Mouse (Mus musculus) midbrain, embryonic 13.5 days (tissue): ENCODE data around the gene Gm11549. TPM values are rescaled to one million over a fixed set of nuclear protein-coding genes. Genes with fewer than 3 reads are reported as not detected.

ENCODE experiments used
- ATAC-seq: fragments of 200-750 bp; cut with Nextera tagmentation; 2 replicates; pipeline ENCODE4 v1.8.0; 2017; ENCODE audit warnings: mild to moderate bottlenecking, moderate TSS enrichment, moderate library complexity
- H3K27ac ChIP-seq: fragments of 300-500 bp; sonication (generic); 2 replicates; pipeline ENCODE4 v1.5.1; 2015; ENCODE audit warnings: inconsistent platforms, mild to moderate bottlenecking, moderate library complexity
- H3K27me3 ChIP-seq: fragments of 300-500 bp; sonication (generic); 2 replicates; pipeline ENCODE4 v1.6.1; 2015; ENCODE audit warnings: mild to moderate bottlenecking, inconsistent platforms
- H3K36me3 ChIP-seq: fragments of 300-500 bp; sonication (generic); 2 replicates; pipeline ENCODE4 v1.6.1; 2015; ENCODE audit warnings: mild to moderate bottlenecking, inconsistent platforms
- H3K4me1 ChIP-seq: fragments of 300-500 bp; sonication (generic); replicated peaks from 2 replicates; pipeline ENCODE4 v1.6.1; 2015; ENCODE audit warnings: inconsistent platforms
- H3K4me2 ChIP-seq: fragments of 300-500 bp; sonication (generic); replicated peaks from 2 replicates; pipeline ENCODE4 v1.6.1; 2015; ENCODE audit warnings: moderate library complexity, mild to moderate bottlenecking, inconsistent platforms
- H3K4me3 ChIP-seq: fragments of 300-500 bp; sonication (generic); replicated peaks from 2 replicates; pipeline ENCODE4 v1.5.1; 2015; ENCODE audit warnings: mild to moderate bottlenecking, inconsistent platforms
- H3K9ac ChIP-seq: fragments of 300-500 bp; sonication (generic); replicated peaks from 2 replicates; pipeline ENCODE4 v1.6.1; 2015; ENCODE audit warnings: mild to moderate bottlenecking, inconsistent platforms
- H3K9me3 ChIP-seq: fragments of 300-500 bp; sonication (generic); 2 replicates; pipeline ENCODE4 v1.6.1; 2016; ENCODE audit warnings: mild to moderate bottlenecking, inconsistent platforms
- WGBS: fragments of 180-500 bp; shearing (Covaris S2); methylation state at CpG from one replicate; pipeline ENCODE4 v1.1.7; 2015; 5-methylcytosine and 5-hydroxymethylcytosine counted together
- polyA plus RNA-seq: library from polyadenylated mRNA; unstranded; fragments of >200 nt; fragmentation: Nextera tagmentation; extraction: Ambion mirVana; gene quantifications from 2 replicates; pipeline ENCODE4 v1.2.1, GENCODE M21; 2015

Gm11549 gene
- polyA plus RNA-seq, 1 experiment from 2014 or later = 0.71 TPM

- Histone ChIP-seq H3K27me3 (peaks cover 5% of the 10 kb centered on the region; the same call in 1 of the 2 replicates), H3K4me2 (peak overlapping the region; percentile 97), H3K4me1 (peaks cover 16% of the 10 kb centered on the region), H3K9me3 (no peaks in the 10 kb centered on the region), H3K36me3 (no peaks in the 10 kb centered on the region), H3K4me3 (peak overlapping the region; percentile 66), H3K27ac (no peak overlapping the region), H3K9ac (0 out of 2 replicates have a peak overlapping the region, but pooled peaks have one; percentile 69)
- ATAC-seq = no peak
- WGBS = 39% methylated on average over 20 of the region's 20 CpGs
Observed at GRCm38 (mm10) chr3:36476261-36477155, 45.1 kb downstream of the Gm11549 start.

GRCm38 (mm10) chr3:36475532-36476087, 46.0 kb downstream of the Gm11549 start, which contains the start of the genes Anxa5 and 1810062G17Rik:
TSS of gene Anxa5 (minus strand) at chr3:36475894.
TSS of gene 1810062G17Rik (plus strand) at chr3:36475937.
- WGBS = under 1% methylated on average over 32 of the region's 32 CpGs
- H3K27ac ChIP-seq = no peak within 1 kb of the TSS

GRCm38 (mm10) chr3:36474938-36475483, 46.6 kb downstream of the Gm11549 start:
- Histone ChIP-seq H3K36me3 (no peaks in the 10 kb centered on the region), H3K27me3 (peaks cover 5% of the 10 kb centered on the region; the same call in 1 of the 2 replicates), H3K4me2 (peak overlapping the region; percentile 97), H3K4me3 (peak overlapping the region; percentile 66), H3K4me1 (peaks cover 16% of the 10 kb centered on the region), H3K9me3 (no peaks in the 10 kb centered on the region), H3K9ac (peak overlapping the region; percentile 69), H3K27ac (no peak overlapping the region)
- no peak for ATAC-seq
- 3% methylated on average over 24 of the region's 24 CpGs for WGBS

More at GRCm38 (mm10) chr3:36475532-36476087, 46.0 kb downstream of the Gm11549 start, which contains the start of the genes Anxa5 and 1810062G17Rik:
- peak within 1 kb of the TSS; percentile 66 for H3K4me3 ChIP-seq
- H3K27me3 ChIP-seq = peaks cover 5% of the 10 kb centered on the region; the same call in 1 of the 2 replicates
- no peaks in the 10 kb centered on the region for H3K36me3 ChIP-seq
- H3K4me1 ChIP-seq = peaks cover 16% of the 10 kb centered on the region
- H3K9me3 ChIP-seq = no peaks in the 10 kb centered on the region
- H3K9ac ChIP-seq = peak within 1 kb of the TSS; percentile 69
- peak; percentile 97 for ATAC-seq
- H3K4me2 ChIP-seq = peak within 1 kb of the TSS; percentile 97

GRCm38 (mm10) chr3:36474421-36474820, 47.2 kb downstream of the Gm11549 start:
- 75% methylated on average over 5 of the region's 5 CpGs for WGBS
- Histone ChIP-seq H3K27ac (no peak overlapping the region), H3K4me2 (peak overlapping the region; percentile 97; the same call in 1 of the 2 replicates), H3K9ac (no peak overlapping the region), H3K4me1 (peaks cover 16% of the 10 kb centered on the region), H3K4me3 (no peak overlapping the region), H3K27me3 (peaks cover 5% of the 10 kb centered on the region; the same call in 1 of the 2 replicates), H3K36me3 (no peaks in the 10 kb centered on the region), H3K9me3 (no peaks in the 10 kb centered on the region)
- ATAC-seq = no peak

- Histone ChIP-seq H3K9ac (no peak overlapping the region), H3K4me3 (no peak overlapping the region), H3K9me3 (no peaks in the 10 kb centered on the region), H3K36me3 (no peaks in the 10 kb centered on the region), H3K27ac (no peak overlapping the region), H3K4me1 (peaks cover 16% of the 10 kb centered on the region), H3K4me2 (no peak overlapping the region), H3K27me3 (peaks cover 5% of the 10 kb centered on the region; the same call in 1 of the 2 replicates)
- ATAC-seq = no peak
- WGBS = 95% methylated on average over 5 of the region's 5 CpGs
Observed at GRCm38 (mm10) chr3:36473222-36473621, 48.4 kb downstream of the Gm11549 start.

- Histone ChIP-seq H3K4me1 (peaks cover 16% of the 10 kb centered on the region), H3K36me3 (no peaks in the 10 kb centered on the region), H3K27ac (no peak overlapping the region), H3K9ac (no peak overlapping the region), H3K27me3 (no peaks in the 10 kb centered on the region; the same call in 1 of the 2 replicates), H3K4me2 (no peak overlapping the region), H3K4me3 (no peak overlapping the region), H3K9me3 (no peaks in the 10 kb centered on the region)
- no peak for ATAC-seq
- WGBS = 75% methylated on average over 4 of the region's 4 CpGs
Observed at GRCm38 (mm10) chr3:36471856-36472255, 49.8 kb downstream of the Gm11549 start.

- H3K4me3 ChIP-seq = no peak overlapping the region
- H3K9me3 ChIP-seq = no peaks in the 10 kb centered on the region
- no peak overlapping the region for H3K4me2 ChIP-seq
- H3K9ac ChIP-seq = no peak overlapping the region
- H3K4me1 ChIP-seq = no peaks in the 10 kb centered on the region
- ATAC-seq = no peak
- no peaks in the 10 kb centered on the region for H3K36me3 ChIP-seq
- H3K27ac ChIP-seq = no peak overlapping the region
- 67% methylated on average over 2 of the region's 2 CpGs for WGBS
- no peaks in the 10 kb centered on the region for H3K27me3 ChIP-seq
Observed at GRCm38 (mm10) chr3:36468871-36469270, 52.7 kb downstream of the Gm11549 start.

GRCm38 (mm10) chr3:36467632-36468031, 54.0 kb downstream of the Gm11549 start:
- Histone ChIP-seq H3K9me3 (no peaks in the 10 kb centered on the region), H3K27ac (no peak overlapping the region), H3K36me3 (no peaks in the 10 kb centered on the region), H3K9ac (no peak overlapping the region), H3K27me3 (no peaks in the 10 kb centered on the region), H3K4me2 (no peak overlapping the region), H3K4me3 (no peak overlapping the region), H3K4me1 (no peaks in the 10 kb centered on the region)
- no peak for ATAC-seq
- 92% methylated on average over 7 of the region's 7 CpGs for WGBS

GRCm38 (mm10) chr3:36465538-36465937, 56.1 kb downstream of the Gm11549 start:
- Histone ChIP-seq H3K9me3 (no peaks in the 10 kb centered on the region), H3K9ac (no peak overlapping the region), H3K4me3 (no peak overlapping the region), H3K4me2 (no peak overlapping the region), H3K27me3 (no peaks in the 10 kb centered on the region), H3K27ac (no peak overlapping the region), H3K4me1 (no peaks in the 10 kb centered on the region), H3K36me3 (no peaks in the 10 kb centered on the region)
- 55% methylated on average over 7 of the region's 7 CpGs for WGBS
- no peak for ATAC-seq
